Mouse (Mus musculus) E14TG2a.4 (cell line): ENCODE data around the gene Slc24a3.

ENCODE experiments used
- CTCF ChIP-seq: conservative IDR thresholded peaks from 2 replicates; pipeline ENCODE4 v1.5.1; 2014; ENCODE audit warnings: low read length
- NANOG ChIP-seq: IDR thresholded peaks from 2 replicates; pipeline ENCODE4 v1.6.1; 2014; ENCODE audit warnings: borderline replicate concordance, low read length, mixed read lengths
- POU5F1 ChIP-seq: IDR thresholded peaks from 2 replicates; pipeline ENCODE4 v1.6.1; 2014; ENCODE audit warnings: low read length, borderline replicate concordance

DNA sequence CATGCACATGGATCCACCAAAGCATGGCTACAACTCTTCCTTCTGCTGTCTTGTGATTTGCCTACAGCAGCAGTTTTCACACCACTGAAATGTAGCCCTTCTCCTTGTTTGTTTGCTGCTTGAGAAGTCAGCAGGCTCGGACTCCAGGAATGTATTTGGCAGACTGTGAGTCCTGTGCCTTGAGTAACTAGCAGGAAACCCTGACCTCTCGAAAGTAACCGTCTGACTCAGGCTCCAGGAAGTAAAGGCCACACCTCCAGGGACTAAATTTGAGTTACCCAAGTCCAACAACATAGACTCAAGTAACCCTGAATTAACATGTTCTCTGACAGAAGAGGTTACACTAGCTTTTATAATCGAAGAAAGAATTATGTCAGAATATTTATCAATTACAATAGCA, 203.2 kb downstream of the Slc24a3 start:
- TF ChIP-seq CTCF (no peak), NANOG (no peak), POU5F1 (no peak)
